Mouse (Mus musculus) spleen, adult 2 months (tissue): ENCODE results near the gene Aifm2.

Experiments used
- CTCF ChIP-seq: fragments of 200-500 bp; IDR thresholded peaks from 2 replicates; pipeline ENCODE4 v1.5.1; 2011; ENCODE audit warnings: mild to moderate bottlenecking, inconsistent platforms; ENCODE audit not compliant: insufficient read depth, insufficient read length, insufficient replicate concordance; ENCODE audit errors: extremely low read depth
- POLR2A ChIP-seq: fragments of 200-500 bp; IDR thresholded peaks from 2 replicates; pipeline ENCODE4 v1.6.1; 2011; ENCODE audit warnings: low read depth, low read length, inconsistent platforms

GRCm38 (mm10) chr10:61706412-61707375 is 8.4 kb upstream of the Aifm2 start:
- TF ChIP-seq POLR2A (no peak), CTCF (no peak)
